Mouse (Mus musculus): ENCODE data around the gene Fam168b.
A peak's percentile ranks its signal among the peaks of the same experiment; 100 is the strongest.

Gene Fam168b

GRCm38 (mm10) chr1:34850343-34851136, 7.7 kb upstream of the Fam168b start:
- no peak for DNase-seq (ENCODE audit: low spot score)

DNA sequence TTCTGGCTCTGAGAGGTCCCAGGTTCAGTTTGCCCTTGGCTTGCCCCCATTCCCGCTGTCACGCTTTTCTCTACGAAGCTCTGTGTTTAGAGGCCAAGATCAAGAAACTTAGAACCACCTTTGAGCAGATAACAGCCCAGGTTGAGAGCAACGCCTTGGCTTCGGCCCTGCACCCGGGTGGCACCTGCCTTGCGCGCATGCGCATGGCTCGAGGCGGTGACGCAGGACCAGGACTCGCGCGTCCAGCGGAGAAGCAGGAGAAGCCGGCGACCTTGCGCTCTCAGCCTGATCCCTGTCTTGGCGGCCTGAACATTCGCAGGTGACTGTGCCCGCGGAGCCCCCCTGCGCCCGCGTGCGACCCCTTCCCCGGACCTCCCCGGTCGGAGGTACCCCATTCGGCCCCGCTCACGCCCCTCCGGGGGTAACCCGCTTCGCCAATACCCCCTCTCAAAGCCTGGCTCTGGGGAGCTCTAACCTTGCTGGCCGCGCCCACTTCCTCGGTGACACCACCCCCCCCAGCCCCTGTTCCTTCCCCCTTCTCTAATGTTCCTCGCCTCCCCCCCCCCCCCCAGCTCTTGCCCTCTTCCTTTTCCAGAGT, 7.0 kb upstream of the Fam168b start, which contains the start of gene Plekhb2:
Gene Plekhb2 (plus strand): TSS at position 232 of the 598 bp plus-strand sequence.
- DNase-seq (ENCODE audit: low spot score): peak; percentile 84

DNA sequence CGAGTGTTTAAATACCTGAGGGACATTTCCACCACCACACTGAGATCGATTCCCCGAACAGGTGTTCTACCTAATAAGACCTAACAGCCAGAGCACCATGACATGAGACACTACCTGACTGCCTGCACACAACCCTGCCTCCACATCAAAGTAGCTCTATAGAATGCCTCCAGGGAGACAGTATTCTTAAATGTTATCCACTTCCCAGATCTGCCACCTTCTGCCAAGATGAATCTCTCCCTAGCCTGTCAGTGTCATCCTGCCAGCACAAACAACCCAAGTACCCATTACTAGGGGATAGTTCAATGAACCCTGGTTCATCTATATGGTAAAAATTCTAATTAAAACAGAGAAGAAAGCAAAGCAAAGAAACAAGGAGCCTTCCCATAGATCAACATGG, 4.2 kb upstream of the Fam168b start:
- no peak for DNase-seq (ENCODE audit: low spot score)

- peak; percentile 62 for DNase-seq (ENCODE audit: low spot score)
Observed at GRCm38 (mm10) chr1:34842389-34842861, 440 bp downstream of the Fam168b start.

- no peak for DNase-seq (ENCODE audit: low spot score)
Observed at GRCm38 (mm10) chr1:34841709-34842388, 1.0 kb downstream of the Fam168b start.

DNA sequence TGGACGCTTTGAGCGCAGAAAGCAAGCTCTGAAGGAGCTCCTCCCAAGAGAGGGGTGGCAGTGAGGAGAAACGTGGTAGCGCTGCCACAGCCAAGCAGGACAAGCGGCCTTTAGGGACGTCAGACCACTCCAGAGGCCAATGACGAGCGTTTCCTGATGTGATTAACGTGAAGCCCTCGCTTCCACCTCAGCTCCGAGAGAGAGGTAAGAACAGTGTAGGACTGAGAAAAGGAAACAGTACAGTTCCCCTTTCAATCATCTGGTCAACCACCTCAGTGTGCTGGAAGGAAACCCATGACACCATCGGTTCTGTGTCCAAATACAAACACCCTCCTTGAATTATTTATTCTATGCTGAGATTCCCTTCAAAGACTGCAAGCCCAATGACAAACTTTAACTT, 3.6 kb downstream of the Fam168b start:
- no peak for DNase-seq (ENCODE audit: low spot score)

GRCm38 (mm10) chr1:34837951-34838689, 4.7 kb downstream of the Fam168b start:
- no peak for DNase-seq (ENCODE audit: low spot score)

DNA sequence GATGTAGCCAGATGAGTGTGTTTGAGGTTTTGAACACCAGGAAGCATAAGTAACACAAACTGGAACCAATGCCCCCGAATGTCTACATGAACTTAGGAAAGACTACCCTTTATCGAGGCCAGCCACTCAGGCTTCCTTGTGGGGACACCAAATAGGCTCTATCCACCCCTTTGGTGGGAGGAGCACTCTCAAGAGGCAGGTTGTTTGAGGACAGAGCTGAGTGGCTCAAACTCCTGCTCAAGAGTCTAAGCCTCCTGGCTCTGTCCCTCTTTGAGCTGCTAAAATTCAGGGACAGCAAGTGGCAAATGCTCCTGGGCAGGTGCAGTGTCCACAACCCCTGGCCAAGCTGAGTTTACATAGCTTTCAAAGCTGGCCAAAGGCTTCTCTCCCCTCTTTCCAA, 8.0 kb downstream of the Fam168b start:
- no peak for DNase-seq (ENCODE audit: low spot score)

GRCm38 (mm10) chr1:34831381-34831780, 11.5 kb downstream of the Fam168b start:
- no peak for DNase-seq (ENCODE audit: low spot score)

GRCm38 (mm10) chr1:34830934-34831333, 11.9 kb downstream of the Fam168b start:
- no peak for DNase-seq (ENCODE audit: low spot score)

DNA sequence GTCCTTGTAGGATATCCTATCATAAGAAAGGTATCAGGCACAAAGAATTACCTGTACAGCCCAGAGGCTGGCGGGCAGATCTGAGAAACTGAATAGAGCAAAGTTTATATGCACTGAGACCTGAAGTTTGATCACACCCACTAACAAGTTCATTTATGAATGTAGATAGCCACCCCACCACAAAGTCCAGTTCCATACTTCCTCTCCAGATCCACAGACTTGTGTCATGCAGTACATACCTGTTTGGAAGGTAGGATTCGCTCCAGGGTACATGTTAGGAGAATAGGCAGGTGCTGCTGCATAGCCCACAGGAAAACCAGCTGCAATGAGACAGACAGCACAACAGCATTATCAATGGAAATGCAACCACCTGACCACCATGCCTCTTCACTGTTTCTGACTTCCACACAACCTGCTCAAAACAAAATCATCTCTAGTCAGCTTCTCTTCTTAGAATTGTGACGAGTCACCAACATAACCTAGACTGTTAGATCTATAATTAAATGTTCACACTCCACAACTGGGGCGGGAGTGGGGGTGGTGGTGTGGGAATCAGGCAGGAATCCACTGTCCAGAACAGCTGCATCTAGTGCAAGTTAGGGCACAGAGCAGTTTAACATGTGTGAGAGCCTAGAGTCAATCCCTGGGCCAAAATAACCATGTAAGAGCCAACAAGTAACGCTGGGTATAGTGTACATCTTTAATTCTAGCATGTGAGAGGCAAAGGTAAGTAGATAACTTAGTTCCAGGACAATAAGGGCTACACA, 14.2 kb downstream of the Fam168b start:
- no peak for DNase-seq (ENCODE audit: low spot score)

DNA sequence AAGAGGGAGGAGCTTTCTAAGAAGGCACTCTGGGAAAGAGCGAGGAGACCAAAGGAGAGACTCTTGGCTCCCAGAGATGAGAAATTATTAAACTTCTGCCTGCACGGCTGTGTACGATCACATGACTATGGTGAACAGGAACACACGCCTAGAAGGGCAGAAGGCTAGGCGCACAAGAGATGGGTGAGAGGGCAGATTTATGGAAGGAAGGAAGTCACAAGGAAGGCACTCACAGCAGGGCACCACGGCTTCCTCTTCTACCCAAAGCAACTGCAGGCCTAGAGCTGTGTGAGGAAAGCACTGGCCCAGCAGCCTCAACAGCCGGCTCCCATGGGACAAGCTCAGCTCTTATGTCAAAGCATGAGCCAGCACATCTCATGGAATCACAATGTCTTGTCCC, 15.0 kb downstream of the Fam168b start:
- no peak for DNase-seq (ENCODE audit: low spot score)

DNA sequence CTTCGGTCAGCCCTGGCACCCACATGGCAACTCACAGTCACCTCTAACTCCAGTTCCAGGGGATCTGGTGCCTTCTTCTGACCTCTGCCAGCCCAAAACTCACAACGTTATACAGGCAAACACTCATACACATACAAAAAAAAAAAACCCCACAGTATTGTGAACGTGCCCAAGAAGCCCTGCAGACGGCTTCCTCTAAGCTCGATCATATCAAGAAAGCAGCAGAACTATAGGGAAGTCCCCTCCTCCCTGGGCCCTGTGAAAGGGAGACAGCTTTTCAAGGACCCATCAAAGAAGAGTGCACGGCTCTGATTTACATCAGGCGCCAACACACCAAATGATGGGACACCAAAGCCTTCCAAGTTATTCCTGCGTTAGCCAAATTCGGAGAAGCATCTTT, 17.0 kb downstream of the Fam168b start:
- no peak for DNase-seq (ENCODE audit: low spot score)

DNA sequence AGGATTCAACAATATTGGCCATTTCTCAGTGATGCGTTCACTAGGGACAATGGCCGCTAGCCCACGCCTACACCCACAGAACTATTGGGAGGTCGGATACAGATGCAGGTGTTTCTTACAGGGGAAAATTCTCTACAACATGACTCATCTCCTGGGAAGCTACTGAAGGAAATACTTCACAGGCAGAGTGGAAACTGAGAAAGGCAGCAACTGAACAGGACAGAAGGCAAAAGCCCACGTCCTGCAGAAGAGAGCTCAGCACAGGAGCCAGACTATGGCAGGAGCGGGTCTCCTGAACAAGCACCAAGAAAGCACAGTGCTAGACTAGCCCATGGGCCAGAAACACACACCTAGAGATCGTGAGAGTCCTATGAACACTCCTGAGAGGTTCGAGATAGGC, 18.7 kb downstream of the Fam168b start:
- DNase-seq (ENCODE audit: low spot score): no peak

- DNase-seq (ENCODE audit: low spot score): no peak
Observed at GRCm38 (mm10) chr1:34823353-34823752, 19.5 kb downstream of the Fam168b start.

DNA sequence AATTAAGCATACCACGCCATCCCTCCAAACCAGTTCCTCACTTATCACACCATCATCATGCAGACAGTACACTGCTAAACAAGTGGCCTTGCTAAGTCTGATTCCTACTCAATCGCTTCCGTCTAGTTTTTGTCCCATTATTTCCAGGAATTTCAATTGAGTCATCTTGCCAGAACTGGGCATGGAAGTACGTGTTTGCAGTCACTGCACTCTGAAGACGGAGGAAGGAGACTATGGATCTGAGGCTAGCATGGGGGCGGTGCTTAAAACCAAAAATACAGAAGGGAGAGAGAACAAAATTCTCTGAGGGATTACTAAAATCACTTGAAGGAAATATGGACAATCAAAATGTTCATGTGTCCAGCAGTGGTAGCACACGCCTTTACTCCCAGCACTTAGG, 20.1 kb downstream of the Fam168b start:
- DNase-seq (ENCODE audit: low spot score): no peak

DNA sequence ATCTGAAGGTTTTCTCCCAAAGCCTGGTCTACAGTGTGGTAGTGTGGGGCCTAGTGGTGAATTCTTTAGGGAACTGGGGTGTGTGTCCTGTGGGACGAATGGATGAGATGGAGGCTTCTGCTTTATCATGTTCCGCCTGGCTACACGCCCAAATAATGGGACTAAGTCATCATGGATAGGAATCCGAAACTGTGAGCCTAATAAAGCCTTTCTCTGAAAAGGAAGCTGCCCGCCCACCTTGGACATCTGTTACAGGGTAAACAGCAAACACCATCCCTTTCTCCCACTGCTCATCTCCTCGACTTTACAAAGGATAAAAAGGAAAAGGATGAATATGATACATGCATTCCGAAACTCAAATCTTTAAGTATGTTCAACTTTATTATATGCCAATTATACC, 20.9 kb downstream of the Fam168b start:
- no peak for DNase-seq (ENCODE audit: low spot score)

DNA sequence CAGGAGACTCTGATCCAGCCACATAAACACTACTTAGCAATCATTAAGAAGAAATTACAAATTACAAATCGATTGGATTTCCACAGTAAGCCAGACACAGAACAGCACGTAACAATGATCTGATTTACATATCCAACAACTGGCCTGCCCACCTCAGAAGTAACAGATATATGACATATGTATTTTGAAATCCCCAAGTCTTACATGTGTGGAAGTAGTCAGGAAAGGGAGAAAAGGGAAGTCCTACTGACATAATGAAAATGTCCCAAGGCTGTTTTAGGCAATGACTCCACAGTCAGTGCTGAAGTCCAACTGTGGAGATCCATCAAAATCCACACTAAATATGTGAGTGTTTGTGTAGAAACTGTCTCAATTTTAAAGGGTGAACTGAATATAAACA, 21.5 kb downstream of the Fam168b start:
- DNase-seq (ENCODE audit: low spot score): no peak

- DNase-seq (ENCODE audit: low spot score): no peak
Observed at GRCm38 (mm10) chr1:34819225-34819910, 23.5 kb downstream of the Fam168b start.

DNA sequence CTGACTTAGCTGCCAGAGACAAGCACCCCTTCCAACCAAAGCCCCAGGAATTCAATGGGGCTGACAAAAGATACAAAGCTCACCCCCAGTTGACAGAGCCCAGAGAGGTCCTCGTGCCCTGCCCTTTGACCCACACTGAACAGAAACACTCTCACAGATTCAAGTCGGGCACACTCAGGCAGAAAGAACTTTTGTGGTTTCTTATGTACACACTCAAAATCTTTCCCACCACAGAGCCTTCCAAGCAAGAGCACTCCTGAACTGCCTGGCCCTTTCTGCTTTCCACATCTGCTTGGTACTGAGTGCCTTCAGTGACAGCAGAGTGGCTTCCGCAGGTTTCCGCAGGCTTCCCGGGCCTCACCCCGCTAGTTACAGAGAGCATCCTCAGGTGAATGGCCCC, 27.0 kb downstream of the Fam168b start:
- DNase-seq (ENCODE audit: low spot score): no peak

Measured in T-cell, adult 2 months (primary cell).